Mouse (Mus musculus): ENCODE results near the gene Unc119b.
A peak's percentile ranks its signal among the peaks of the same experiment; 100 is the strongest.
"Not testable (repeated sequence)": the region's sequence is repeated elsewhere in the genome, so short reads cannot be mapped to it uniquely, and the experiment has no call there.

Gene Unc119b

GRCm38 (mm10) chr5:115134234-115135165 is at the start of gene Unc119b:
Unc119b (minus strand) TSS chr5:115134975.
- DNase-seq (ENCODE audit: low read depth, low spot score): peak; percentile 88

GRCm38 (mm10) chr5:115183482-115183881 is 48.7 kb upstream of the Unc119b start:
- DNase-seq (ENCODE audit: low read depth, low spot score): no peak

- DNase-seq (ENCODE audit: low read depth, low spot score): no peak
These were observed 48.1 kb upstream of the Unc119b start for GRCm38 (mm10) chr5:115182925-115183324.

GRCm38 (mm10) chr5:115181248-115181940 is 46.6 kb upstream of the Unc119b start:
- DNase-seq (ENCODE audit: low read depth, low spot score): no peak

- no peak for DNase-seq (ENCODE audit: low read depth, low spot score)
These were observed 44.8 kb upstream of the Unc119b start for GRCm38 (mm10) chr5:115179596-115179995.

- DNase-seq (ENCODE audit: low read depth, low spot score): no peak
These were observed 43.1 kb upstream of the Unc119b start for GRCm38 (mm10) chr5:115177866-115178265.

- DNase-seq (ENCODE audit: low read depth, low spot score): no peak
These were observed 39.8 kb upstream of the Unc119b start for GRCm38 (mm10) chr5:115174554-115174953.

GRCm38 (mm10) chr5:115170150-115170549 is 35.4 kb upstream of the Unc119b start:
- no peak for DNase-seq (ENCODE audit: low read depth, low spot score)

- DNase-seq (ENCODE audit: low read depth, low spot score): no peak
These were observed 34.1 kb upstream of the Unc119b start for GRCm38 (mm10) chr5:115168641-115169415.

GRCm38 (mm10) chr5:115167396-115167795 is 32.6 kb upstream of the Unc119b start:
- no peak for DNase-seq (ENCODE audit: low read depth, low spot score)

- no peak for DNase-seq (ENCODE audit: low read depth, low spot score)
These were observed 32.0 kb upstream of the Unc119b start for GRCm38 (mm10) chr5:115166815-115167194.

- DNase-seq (ENCODE audit: low read depth, low spot score): no peak
These were observed 31.4 kb upstream of the Unc119b start for GRCm38 (mm10) chr5:115165895-115166814.

- DNase-seq (ENCODE audit: low read depth, low spot score): no peak
These were observed 30.6 kb upstream of the Unc119b start for GRCm38 (mm10) chr5:115165351-115165750.

GRCm38 (mm10) chr5:115164446-115164845 is 29.7 kb upstream of the Unc119b start:
- not testable (repeated sequence) for DNase-seq (ENCODE audit: low read depth, low spot score)

- no peak for DNase-seq (ENCODE audit: low read depth, low spot score)
These were observed 28.8 kb upstream of the Unc119b start for GRCm38 (mm10) chr5:115163563-115163962.

GRCm38 (mm10) chr5:115161940-115162279 is 27.1 kb upstream of the Unc119b start:
- DNase-seq (ENCODE audit: low read depth, low spot score): not testable (repeated sequence)

GRCm38 (mm10) chr5:115161064-115161939 is 26.5 kb upstream of the Unc119b start:
- DNase-seq (ENCODE audit: low read depth, low spot score): no peak

- DNase-seq (ENCODE audit: low read depth, low spot score): no peak
These were observed 25.9 kb upstream of the Unc119b start for GRCm38 (mm10) chr5:115160655-115161054.

GRCm38 (mm10) chr5:115159165-115159564 is 24.4 kb upstream of the Unc119b start:
- no peak for DNase-seq (ENCODE audit: low read depth, low spot score)
